Mouse (Mus musculus) midbrain, embryonic 16.5 days (tissue): Measurements from ENCODE around the gene Snap25. TPM values are rescaled to one million over a fixed set of nuclear protein-coding genes. Genes with fewer than 3 reads are reported as not detected.

Experiments
- ATAC-seq: fragments of 200-750 bp; cut with Nextera tagmentation; 2 replicates; pipeline ENCODE4 v1.8.0; 2017; ENCODE audit warnings: moderate TSS enrichment
- H3K27ac ChIP-seq: fragments of 300-500 bp; sonication (generic); 2 replicates; pipeline ENCODE4 v1.5.1; 2014; ENCODE audit warnings: mild to moderate bottlenecking, low read length, mixed read lengths
- H3K27me3 ChIP-seq: fragments of 300-500 bp; sonication (generic); 2 replicates; pipeline ENCODE4 v1.6.1; 2014; ENCODE audit warnings: low read depth, low read length, mixed read lengths; ENCODE audit not compliant: control insufficient read depth, insufficient read depth
- H3K36me3 ChIP-seq: fragments of 300-500 bp; sonication (generic); 2 replicates; pipeline ENCODE4 v1.6.1; 2014; ENCODE audit warnings: mild to moderate bottlenecking, low read length, moderate library complexity, mixed read lengths; ENCODE audit not compliant: control insufficient read depth, insufficient read depth
- H3K4me1 ChIP-seq: fragments of 300-500 bp; sonication (generic); 2 replicates; pipeline ENCODE4 v1.6.1; 2014; ENCODE audit warnings: mild to moderate bottlenecking, low read length, mixed read lengths; ENCODE audit not compliant: control insufficient read depth, insufficient read depth
- H3K4me2 ChIP-seq: fragments of 300-500 bp; sonication (generic); 2 replicates; pipeline ENCODE4 v1.6.1; 2014; ENCODE audit warnings: mild to moderate bottlenecking, low read length, mixed read lengths
- H3K4me3 ChIP-seq: fragments of 300-500 bp; sonication (generic); 2 replicates; pipeline ENCODE4 v1.5.1; 2014; ENCODE audit warnings: low read depth, mild to moderate bottlenecking, low read length, moderate library complexity, mixed read lengths
- H3K9ac ChIP-seq: fragments of 300-500 bp; sonication (generic); 2 replicates; pipeline ENCODE4 v1.6.1; 2014; ENCODE audit warnings: low read depth, low read length, mixed read lengths
- H3K9me3 ChIP-seq: fragments of 300-500 bp; sonication (generic); replicated peaks from 2 replicates; pipeline ENCODE4 v1.6.1; 2014; ENCODE audit warnings: mild to moderate bottlenecking, low read length, mixed read lengths; ENCODE audit not compliant: control insufficient read depth, poor library complexity, severe bottlenecking
- WGBS: fragments of 180-500 bp; shearing (Covaris S2); extraction: QIAGEN DNeasy Blood & Tissue Kit; methylation state at CpG from one replicate; pipeline ENCODE4 v1.1.7; 2014; 5-methylcytosine and 5-hydroxymethylcytosine counted together
- polyA plus RNA-seq: library from polyadenylated mRNA; unstranded; fragments of >200 nt; fragmentation: Nextera tagmentation; extraction: Ambion mirVana; gene quantifications from 2 replicates; pipeline ENCODE4 v1.2.1, GENCODE M21; 2015

Gene Snap25
- polyA plus RNA-seq, 1 experiment from 2014 or later: 244 TPM

GRCm38 (mm10) chr2:136678321-136679161 is 34.7 kb upstream of the Snap25 start:
- no peaks in the 10 kb centered on the region for H3K27me3 ChIP-seq
- H3K27ac ChIP-seq: peak overlapping the region; percentile 71
- peak overlapping the region; percentile 82 for H3K9ac ChIP-seq
- peak overlapping the region; percentile 96 for H3K4me2 ChIP-seq
- 3% methylated on average over 33 of the region's 44 CpGs for WGBS
- no peaks in the 10 kb centered on the region for H3K9me3 ChIP-seq
- H3K36me3 ChIP-seq: no peaks in the 10 kb centered on the region
- H3K4me1 ChIP-seq: peaks cover 16% of the 10 kb centered on the region
- peak overlapping the region; percentile 67 for H3K4me3 ChIP-seq
- ATAC-seq: peak; percentile 87

- Histone ChIP-seq H3K36me3 (no peaks in the 10 kb centered on the region), H3K4me3 (peak overlapping the region; percentile 67), H3K4me2 (peak overlapping the region; percentile 96), H3K27me3 (no peaks in the 10 kb centered on the region), H3K4me1 (peaks cover 16% of the 10 kb centered on the region), H3K9me3 (no peaks in the 10 kb centered on the region), H3K9ac (peak overlapping the region; percentile 82), H3K27ac (peak overlapping the region; percentile 71)
- peak; percentile 80 for ATAC-seq
- WGBS: 2% methylated on average over 24 of the region's 24 CpGs
Measured at GRCm38 (mm10) chr2:136679280-136680221, 33.7 kb upstream of the Snap25 start.

GRCm38 (mm10) chr2:136682146-136682860 is 30.9 kb upstream of the Snap25 start:
- ATAC-seq: no peak
- 64% methylated on average over 11 of the region's 11 CpGs for WGBS

GRCm38 (mm10) chr2:136686195-136686594 is 27.1 kb upstream of the Snap25 start:
- WGBS: 53% methylated on average over 3 of the region's 3 CpGs

More at GRCm38 (mm10) chr2:136682146-136682860, 30.9 kb upstream of the Snap25 start:
- Histone ChIP-seq H3K4me3 (no peak overlapping the region), H3K4me1 (peaks cover 16% of the 10 kb centered on the region), H3K9ac (no peak overlapping the region), H3K4me2 (no peak overlapping the region), H3K27ac (no peak overlapping the region), H3K27me3 (no peaks in the 10 kb centered on the region), H3K9me3 (no peaks in the 10 kb centered on the region), H3K36me3 (no peaks in the 10 kb centered on the region)

GRCm38 (mm10) chr2:136687316-136687715 is 25.9 kb upstream of the Snap25 start:
- Histone ChIP-seq H3K27ac (no peak overlapping the region), H3K36me3 (no peaks in the 10 kb centered on the region), H3K4me1 (no peaks in the 10 kb centered on the region), H3K9ac (no peak overlapping the region), H3K9me3 (no peaks in the 10 kb centered on the region), H3K4me3 (no peak overlapping the region), H3K27me3 (no peaks in the 10 kb centered on the region), H3K4me2 (no peak overlapping the region)
- WGBS: 94% methylated on average over 4 of the region's 4 CpGs
- ATAC-seq: no peak

More at GRCm38 (mm10) chr2:136686195-136686594, 27.1 kb upstream of the Snap25 start:
- no peaks in the 10 kb centered on the region for H3K9me3 ChIP-seq
- ATAC-seq: no peak
- no peak overlapping the region for H3K27ac ChIP-seq
- H3K4me2 ChIP-seq: no peak overlapping the region
- no peak overlapping the region for H3K4me3 ChIP-seq
- no peak overlapping the region for H3K9ac ChIP-seq
- H3K36me3 ChIP-seq: no peaks in the 10 kb centered on the region
- no peaks in the 10 kb centered on the region for H3K27me3 ChIP-seq
- no peaks in the 10 kb centered on the region for H3K4me1 ChIP-seq

- no peak overlapping the region for H3K27ac ChIP-seq
- H3K9ac ChIP-seq: no peak overlapping the region
- H3K4me2 ChIP-seq: no peak overlapping the region
- H3K9me3 ChIP-seq: no peaks in the 10 kb centered on the region
- H3K36me3 ChIP-seq: no peaks in the 10 kb centered on the region
- ATAC-seq: no peak
- H3K4me3 ChIP-seq: no peak overlapping the region
- no peaks in the 10 kb centered on the region for H3K4me1 ChIP-seq
- no peaks in the 10 kb centered on the region for H3K27me3 ChIP-seq
- WGBS: 84% methylated on average over 4 of the region's 4 CpGs
Measured at GRCm38 (mm10) chr2:136689476-136689875, 23.8 kb upstream of the Snap25 start.

GRCm38 (mm10) chr2:136691681-136692080 is 21.6 kb upstream of the Snap25 start:
- Histone ChIP-seq H3K9me3 (no peaks in the 10 kb centered on the region), H3K9ac (no peak overlapping the region), H3K27ac (no peak overlapping the region), H3K4me1 (no peaks in the 10 kb centered on the region), H3K36me3 (no peaks in the 10 kb centered on the region), H3K4me3 (no peak overlapping the region), H3K4me2 (no peak overlapping the region), H3K27me3 (no peaks in the 10 kb centered on the region)
- no peak for ATAC-seq
- 88% methylated on average over 1 of the region's 1 CpGs for WGBS

GRCm38 (mm10) chr2:136699429-136700227 is 13.6 kb upstream of the Snap25 start:
- no peak for ATAC-seq
- Histone ChIP-seq H3K4me3 (no peak overlapping the region), H3K36me3 (no peaks in the 10 kb centered on the region), H3K9me3 (no peaks in the 10 kb centered on the region), H3K4me1 (no peaks in the 10 kb centered on the region), H3K27me3 (no peaks in the 10 kb centered on the region), H3K27ac (no peak overlapping the region), H3K4me2 (no peak overlapping the region), H3K9ac (no peak overlapping the region)
- 78% methylated on average over 3 of the region's 3 CpGs for WGBS
